Mouse (Mus musculus): ENCODE measurements at regions not wholly inside any gene's neighbourhood (a gene's known extent, or its start where the extent isn't known, plus 50 kb on each side); places are given as distances from the start of the nearest gene placed in this dataset.

GRCm38 (mm10) chr11:48526316-48526715 lies 273.8 kb upstream of the Rack1 start:
- intact Hi-C loops (cut with DNase I) = no loop called here

GRCm38 (mm10) chr11:48525517-48525916 lies 274.6 kb upstream of the Rack1 start:
- no peak overlapping the region for H3K27ac ChIP-seq
- TF ChIP-seq CTCF (IDR thresholded peaks at IDR 0.05) = no peak
- intact Hi-C loops (cut with DNase I) = no loop called here
- H3K4me3 ChIP-seq = no peak overlapping the region
- DNase-seq (ENCODE audit: extremely low spot score in 1 of 2, low spot score in 2 of 2) = no peak

More at GRCm38 (mm10) chr11:48526316-48526715, 273.8 kb upstream of the Rack1 start:
- no peak for DNase-seq (ENCODE audit: extremely low spot score in 1 of 2, low spot score in 2 of 2)
- H3K4me3 ChIP-seq = no peak overlapping the region
- no peak overlapping the region for H3K27ac ChIP-seq
- no peak for TF ChIP-seq CTCF (IDR thresholded peaks at IDR 0.05)

- no peak for DNase-seq (ENCODE audit: extremely low spot score in 1 of 2, low spot score in 2 of 2)
- Histone ChIP-seq H3K4me3 (no peak overlapping the region), H3K27ac (no peak overlapping the region)
- TF ChIP-seq CTCF (IDR thresholded peaks at IDR 0.05) = no peak
- intact Hi-C loops (cut with DNase I) = no loop called here
Observed at GRCm38 (mm10) chr11:48506886-48507285, 293.2 kb upstream of the Rack1 start.

- H3K27ac ChIP-seq = no peak overlapping the region
- intact Hi-C loops (cut with DNase I) = no loop called here
- no peak for TF ChIP-seq CTCF (IDR thresholded peaks at IDR 0.05)
- no peak for DNase-seq (ENCODE audit: extremely low spot score in 1 of 2, low spot score in 2 of 2)
- no peak overlapping the region for H3K4me3 ChIP-seq
Observed at GRCm38 (mm10) chr11:48502011-48502806, 297.9 kb upstream of the Rack1 start.

GRCm38 (mm10) chr11:48499057-48499456 lies 301.1 kb upstream of the Rack1 start:
- no peak overlapping the region for H3K27ac ChIP-seq
- TF ChIP-seq CTCF (IDR thresholded peaks at IDR 0.05) = no peak
- no peak for DNase-seq (ENCODE audit: extremely low spot score in 1 of 2, low spot score in 2 of 2)
- intact Hi-C loops (cut with DNase I) = no loop called here
- H3K4me3 ChIP-seq = no peak overlapping the region

GRCm38 (mm10) chr11:48488308-48488707 lies 311.8 kb upstream of the Rack1 start:
- DNase-seq (ENCODE audit: extremely low spot score in 1 of 2, low spot score in 2 of 2) = no peak
- Histone ChIP-seq H3K4me3 (no peak overlapping the region), H3K27ac (no peak overlapping the region)
- intact Hi-C loops (cut with DNase I) = no loop called here
- TF ChIP-seq CTCF (IDR thresholded peaks at IDR 0.05) = no peak

GRCm38 (mm10) chr11:48464036-48464435 lies 336.1 kb upstream of the Rack1 start:
- no peak overlapping the region for H3K27ac ChIP-seq
- H3K4me3 ChIP-seq = no peak overlapping the region
- no peak for DNase-seq (ENCODE audit: extremely low spot score in 1 of 2, low spot score in 2 of 2)
- intact Hi-C loops (cut with DNase I) = no loop called here
- no peak for TF ChIP-seq CTCF (IDR thresholded peaks at IDR 0.05)

- no peak for DNase-seq (ENCODE audit: extremely low spot score in 1 of 2, low spot score in 2 of 2)
Observed at GRCm38 (mm10) chr11:48449883-48450282, 350.2 kb upstream of the Rack1 start.

GRCm38 (mm10) chr11:48442534-48443254 lies 357.4 kb upstream of the Rack1 start:
- Histone ChIP-seq H3K27ac (no peak overlapping the region), H3K4me3 (no peak overlapping the region)
- TF ChIP-seq CTCF (IDR thresholded peaks at IDR 0.05) = no peak
- intact Hi-C loops (cut with DNase I) = no loop called here
- no peak for DNase-seq (ENCODE audit: extremely low spot score in 1 of 2, low spot score in 2 of 2)

More at GRCm38 (mm10) chr11:48449883-48450282, 350.2 kb upstream of the Rack1 start:
- Histone ChIP-seq H3K4me3 (no peak overlapping the region), H3K27ac (no peak overlapping the region)
- no peak for TF ChIP-seq CTCF (IDR thresholded peaks at IDR 0.05)
- intact Hi-C loops (cut with DNase I) = no loop called here

- intact Hi-C loops (cut with DNase I) = no loop called here
- Histone ChIP-seq H3K4me3 (no peak overlapping the region), H3K27ac (no peak overlapping the region)
- no peak for TF ChIP-seq CTCF (IDR thresholded peaks at IDR 0.05)
- DNase-seq (ENCODE audit: extremely low spot score in 1 of 2, low spot score in 2 of 2) = no peak
Observed at GRCm38 (mm10) chr11:48436712-48437111, 363.4 kb upstream of the Rack1 start.

GRCm38 (mm10) chr11:48431316-48431715 lies 368.8 kb upstream of the Rack1 start:
- H3K27ac ChIP-seq = no peak overlapping the region
- no peak for DNase-seq (ENCODE audit: extremely low spot score in 1 of 2, low spot score in 2 of 2)
- no peak for TF ChIP-seq CTCF (IDR thresholded peaks at IDR 0.05)
- no peak overlapping the region for H3K4me3 ChIP-seq
- intact Hi-C loops (cut with DNase I) = no loop called here

- intact Hi-C loops (cut with DNase I) = no loop called here
- DNase-seq (ENCODE audit: extremely low spot score in 1 of 2, low spot score in 2 of 2) = no peak
- no peak overlapping the region for H3K4me3 ChIP-seq
- no peak for TF ChIP-seq CTCF (IDR thresholded peaks at IDR 0.05)
- no peak overlapping the region for H3K27ac ChIP-seq
Observed at GRCm38 (mm10) chr11:48427423-48427822, 372.7 kb upstream of the Rack1 start.
